Mouse (Mus musculus) adrenal gland, postnatal 25 days (tissue): ENCODE data around the gene Dclk1. TPM values are rescaled to one million over a fixed set of nuclear protein-coding genes. Genes with fewer than 3 reads are reported as not detected.

ENCODE experiments used
- DNase-seq: peaks from one replicate; pipeline ENCODE4 v3.0.0; 2021; ENCODE audit warnings: mixed read lengths
- total RNA-seq: library from RNA; stranded (reverse); gene quantifications from 2 replicates; pipeline ENCODE4 v1.2.3, GENCODE M21; 2021

The Dclk1 gene
- total RNA-seq, 1 experiment from 2014 or later = 2.3 TPM

DNA sequence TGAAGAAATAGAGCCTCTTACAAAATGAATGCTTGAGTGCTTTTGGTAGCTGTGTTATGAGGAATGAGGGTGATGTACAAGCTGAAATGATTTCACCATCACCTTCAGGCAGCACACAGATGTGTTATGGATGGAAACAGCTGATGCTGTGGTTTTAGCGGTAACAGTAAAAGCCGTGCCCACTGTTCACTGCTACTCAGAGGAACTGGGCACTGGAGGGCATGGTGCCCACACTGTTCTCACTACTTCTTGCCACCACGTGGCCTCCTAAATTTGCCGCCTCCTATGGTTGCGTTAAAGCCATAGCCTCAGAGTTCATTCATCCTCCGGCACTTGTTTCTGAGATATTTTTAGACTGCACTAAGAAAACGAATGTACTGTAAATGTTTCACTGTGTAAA, 18.0 kb downstream of the Dclk1 start:
- no peak for DNase-seq

GRCm38 (mm10) chr3:55266091-55266490, 23.9 kb downstream of the Dclk1 start:
- no peak for DNase-seq

DNA sequence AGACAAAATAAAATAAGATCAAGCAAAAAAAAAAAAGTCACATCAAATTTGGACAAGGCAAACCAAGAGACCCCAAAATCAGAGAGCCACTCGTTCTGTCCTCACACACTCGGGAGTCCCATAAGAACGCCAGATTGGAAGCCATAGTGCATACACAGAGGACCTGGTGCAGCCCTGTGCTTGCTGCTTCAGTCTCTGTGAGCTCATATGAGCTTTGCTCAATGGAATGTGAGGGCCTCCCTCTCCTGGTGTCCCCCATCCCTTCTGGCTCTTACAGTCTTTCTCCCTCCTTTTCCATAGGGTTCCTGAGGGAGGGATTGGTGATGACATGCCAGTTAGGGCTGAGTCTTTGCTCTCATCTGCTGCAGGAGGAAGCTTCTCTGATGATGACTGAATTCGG, 27.6 kb downstream of the Dclk1 start:
- no peak for DNase-seq

DNA sequence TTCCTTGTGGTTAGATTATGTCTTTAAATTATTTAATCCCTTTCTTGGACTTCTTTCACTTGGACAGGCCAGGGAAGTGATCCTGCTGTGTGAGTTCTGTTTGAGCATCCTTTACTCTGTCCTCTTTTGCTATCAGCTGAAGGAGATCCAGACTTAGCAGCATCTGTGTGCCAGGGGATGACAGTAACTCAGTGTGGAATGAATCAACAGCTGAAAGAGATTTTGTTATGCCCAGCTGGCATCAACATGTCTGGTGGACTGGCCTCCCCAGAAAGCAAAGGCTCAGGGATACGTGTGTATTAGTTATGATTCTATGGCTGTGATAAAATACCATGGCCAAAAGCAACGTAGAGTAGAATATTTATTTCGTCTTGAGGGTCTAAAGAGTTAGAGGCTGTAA, 28.2 kb downstream of the Dclk1 start:
- no peak for DNase-seq

GRCm38 (mm10) chr3:55270920-55271319, 28.8 kb downstream of the Dclk1 start:
- no peak for DNase-seq

DNA sequence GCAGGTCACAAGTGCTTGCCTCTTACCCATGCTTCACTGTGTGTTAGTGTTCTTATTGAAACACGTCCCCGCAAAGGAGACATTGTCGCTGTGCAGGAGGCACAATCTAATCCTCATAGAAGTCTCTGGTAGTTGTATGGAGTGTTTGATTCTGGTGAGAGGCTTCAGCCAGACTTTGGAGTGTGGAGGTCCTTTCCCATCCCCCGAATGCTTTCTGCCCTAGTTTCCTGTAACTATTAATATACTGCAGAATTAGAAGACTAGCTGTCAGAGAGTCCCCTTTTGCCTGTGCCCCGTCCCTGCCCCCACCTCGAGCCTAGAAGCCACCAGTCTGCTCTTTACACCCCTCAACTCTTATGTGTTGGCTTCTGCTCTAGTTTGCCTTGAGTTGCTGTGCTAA, 30.4 kb downstream of the Dclk1 start:
- DNase-seq = no peak

DNA sequence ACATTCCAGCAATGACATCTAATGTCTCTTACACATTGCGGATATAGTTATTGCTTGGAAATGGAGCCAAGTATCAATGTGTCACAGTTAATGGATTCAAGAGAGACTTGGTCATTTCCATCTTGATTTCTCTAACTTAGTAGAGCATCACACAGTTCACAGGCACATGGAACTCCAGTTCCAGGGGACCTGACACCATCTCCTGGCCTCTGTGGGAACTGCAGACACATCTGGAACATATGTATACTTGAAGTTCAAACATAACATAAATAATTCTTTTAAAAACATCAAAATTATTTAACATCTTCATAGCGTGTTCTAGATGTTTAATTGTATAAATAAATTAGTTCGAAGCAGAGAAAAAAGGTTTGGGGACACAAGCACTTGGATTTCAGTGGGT, 34.3 kb downstream of the Dclk1 start:
- DNase-seq = no peak

DNA sequence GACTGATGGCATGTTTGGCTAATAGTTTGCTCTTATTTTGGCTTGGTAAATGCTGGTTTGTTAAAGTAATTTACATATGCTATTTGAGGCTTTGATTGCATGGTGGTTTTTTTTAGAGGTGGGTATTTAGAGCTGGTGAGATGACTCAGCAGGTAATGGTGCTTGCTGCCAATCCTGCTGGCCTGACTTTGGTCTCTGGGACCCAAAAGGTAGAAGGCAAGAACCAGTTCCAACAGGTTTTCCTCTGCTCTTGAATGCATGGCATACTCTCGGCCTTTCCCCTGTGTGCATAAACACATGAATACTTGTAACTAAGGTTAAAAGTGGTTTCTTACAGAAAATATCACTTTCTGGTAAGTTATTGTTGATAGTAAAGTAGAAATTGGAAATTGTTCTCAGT, 34.7 kb downstream of the Dclk1 start:
- no peak for DNase-seq

- DNase-seq = no peak
Measured at GRCm38 (mm10) chr3:55277829-55278228, 35.7 kb downstream of the Dclk1 start.

GRCm38 (mm10) chr3:55279923-55280322, 37.8 kb downstream of the Dclk1 start:
- DNase-seq = no peak

DNA sequence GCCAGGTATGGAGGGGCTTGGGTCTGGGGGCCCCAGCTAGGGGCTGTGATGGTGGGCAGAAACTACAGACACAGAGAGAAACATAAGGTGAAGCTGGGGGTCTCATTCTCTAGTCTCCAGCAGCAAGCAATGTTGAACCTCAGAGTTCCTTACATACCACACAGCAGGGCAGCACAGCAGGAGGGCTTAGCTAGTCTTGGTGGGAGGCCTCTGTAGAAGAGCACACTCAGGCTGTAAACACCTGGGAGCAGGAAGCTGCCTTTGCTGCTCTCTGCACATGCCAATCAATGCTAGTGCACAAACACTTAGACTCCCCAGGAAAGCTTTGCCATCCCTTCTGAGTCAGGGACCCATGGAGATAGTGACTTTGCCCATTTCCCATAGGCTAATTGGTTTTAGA, 38.3 kb downstream of the Dclk1 start:
- DNase-seq = no peak

DNA sequence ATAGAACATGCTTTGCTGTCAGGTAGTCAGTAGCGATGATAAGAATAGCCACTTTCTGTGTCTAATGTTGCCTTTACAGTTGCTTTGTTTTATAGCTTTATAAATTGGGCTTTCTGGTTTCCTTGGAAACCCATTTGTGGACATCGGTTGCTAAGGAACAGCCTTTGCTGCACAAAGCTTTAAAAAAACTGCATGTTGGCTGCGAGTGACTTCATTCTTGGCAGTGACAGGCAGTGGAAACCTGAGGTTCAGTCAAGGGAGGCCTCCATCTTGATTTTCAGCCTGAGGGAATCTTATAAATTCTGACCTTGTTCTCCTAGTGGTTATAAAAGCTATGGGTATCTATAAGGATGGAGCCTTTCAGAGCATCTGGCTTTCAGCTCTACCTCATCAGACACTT, 42.1 kb downstream of the Dclk1 start:
- no peak for DNase-seq

DNA sequence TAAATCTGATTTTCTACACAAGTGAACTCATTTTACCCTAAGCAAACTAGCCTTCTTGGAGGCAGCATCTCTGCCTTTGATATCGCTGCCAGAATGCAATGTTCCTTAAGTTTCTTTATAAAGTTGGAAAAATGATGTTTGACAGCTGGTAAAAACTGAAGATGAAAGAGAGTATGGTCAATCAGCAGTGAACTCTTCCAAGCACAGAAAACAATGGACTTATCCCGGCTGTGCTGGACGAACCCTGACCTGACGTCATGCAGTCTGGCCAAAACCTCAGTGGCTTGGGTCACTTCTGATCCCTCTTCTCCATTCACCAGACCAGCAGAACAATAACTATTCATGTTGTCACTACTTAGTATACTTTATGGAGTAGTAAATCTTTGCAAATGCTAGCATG, 46.6 kb downstream of the Dclk1 start:
- no peak for DNase-seq

DNA sequence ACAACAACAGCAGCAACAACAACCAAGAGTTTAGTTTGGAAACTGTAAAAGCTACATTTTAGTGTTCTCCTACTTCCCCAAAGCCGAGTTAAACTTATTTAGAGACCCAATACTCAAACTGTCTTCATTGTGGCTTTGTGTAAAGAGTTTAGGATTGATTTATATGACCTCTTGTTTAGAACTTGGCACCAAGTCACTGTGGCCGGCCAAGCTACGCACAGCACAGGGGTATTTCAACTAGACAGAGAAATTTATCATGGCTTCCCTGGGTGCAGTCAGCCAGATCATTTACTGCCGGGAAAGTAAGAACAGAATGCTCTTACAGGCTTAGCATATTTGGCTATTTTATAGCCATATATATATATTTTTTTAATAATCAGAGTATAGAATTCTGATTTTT, 49.8 kb downstream of the Dclk1 start:
- no peak for DNase-seq

DNA sequence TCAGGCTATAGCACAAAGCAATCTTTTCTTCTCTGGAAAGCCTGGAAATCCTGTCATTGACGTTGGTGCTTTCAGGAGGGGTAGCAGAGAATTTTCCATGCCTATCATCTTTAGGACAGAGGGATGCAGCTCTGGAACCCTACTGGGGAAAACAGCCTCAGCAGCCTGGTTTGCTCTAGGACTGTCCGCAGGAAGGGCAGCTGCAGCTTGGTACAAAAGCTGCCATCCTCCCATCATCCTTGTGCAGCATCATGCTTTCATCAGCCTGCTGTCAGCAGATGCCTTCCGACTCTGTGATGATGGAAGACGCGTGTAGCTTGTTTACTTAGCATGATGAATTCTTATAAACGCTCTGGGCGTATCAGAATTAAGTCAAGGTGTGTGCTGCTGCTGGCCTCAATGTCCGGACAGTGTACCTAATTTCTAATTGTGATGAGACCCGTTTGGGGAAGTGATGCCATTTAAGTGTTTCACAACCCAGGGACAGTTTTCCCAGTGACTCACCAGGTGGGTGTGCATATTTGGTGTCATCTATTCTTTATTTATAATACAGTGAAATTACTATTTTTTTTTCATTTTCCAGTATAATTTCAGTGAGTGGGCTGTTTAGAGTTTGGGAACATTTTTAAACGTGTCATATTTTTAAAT, 50.7 kb downstream of the Dclk1 start:
- DNase-seq = no peak

- DNase-seq = no peak
Measured at GRCm38 (mm10) chr3:55305653-55306052, 63.5 kb downstream of the Dclk1 start.

GRCm38 (mm10) chr3:55307553-55308177, 65.5 kb downstream of the Dclk1 start:
- peak; percentile 8 for DNase-seq

- no peak for DNase-seq
Measured at GRCm38 (mm10) chr3:55309961-55310360, 67.8 kb downstream of the Dclk1 start.

- DNase-seq = no peak
Measured at GRCm38 (mm10) chr3:55315827-55316226, 73.7 kb downstream of the Dclk1 start.

- no peak for DNase-seq
Measured at GRCm38 (mm10) chr3:55318021-55318420, 75.9 kb downstream of the Dclk1 start.

- no peak for DNase-seq
Measured at GRCm38 (mm10) chr3:55320572-55320971, 78.4 kb downstream of the Dclk1 start.

DNA sequence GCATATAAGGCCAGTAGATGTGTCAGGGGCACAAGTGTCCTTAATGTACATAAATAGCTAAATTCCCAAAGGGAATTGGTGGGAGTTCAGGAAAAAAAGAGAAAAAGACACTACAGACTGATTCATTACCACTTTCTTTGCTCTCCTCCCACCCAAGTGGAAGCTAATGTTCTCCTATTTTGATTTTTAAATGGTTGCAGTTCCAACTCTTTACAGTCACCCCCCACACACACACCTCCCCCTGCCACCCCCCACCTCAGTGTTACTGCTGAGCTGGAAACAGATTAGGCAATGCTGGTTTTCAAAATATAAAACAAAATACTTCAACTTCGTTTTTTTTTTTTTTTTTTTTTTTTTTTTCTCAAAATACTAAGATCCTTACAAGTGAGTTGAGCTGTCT, 81.9 kb downstream of the Dclk1 start:
- DNase-seq = no peak

GRCm38 (mm10) chr3:55330496-55330895, 88.3 kb downstream of the Dclk1 start:
- DNase-seq = no peak

DNA sequence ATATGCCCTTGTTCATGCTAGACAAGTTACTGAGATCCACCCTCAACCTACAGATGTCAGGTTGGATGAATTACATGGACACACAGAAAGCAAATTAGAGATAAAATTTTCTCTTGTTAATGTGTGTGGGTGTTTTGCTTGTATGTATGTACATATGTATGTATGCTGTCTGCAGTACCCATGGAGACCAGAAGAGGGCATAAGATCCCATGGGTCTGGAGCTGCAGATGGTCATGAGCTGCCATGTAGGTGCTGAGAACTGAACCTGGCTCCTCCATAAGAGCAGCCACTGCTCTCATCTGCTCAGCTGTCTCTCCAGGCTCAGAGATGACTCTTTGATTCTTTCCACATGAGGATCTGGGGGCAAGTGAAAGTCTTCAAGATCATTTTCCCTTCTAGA, 89.5 kb downstream of the Dclk1 start:
- DNase-seq = no peak

DNA sequence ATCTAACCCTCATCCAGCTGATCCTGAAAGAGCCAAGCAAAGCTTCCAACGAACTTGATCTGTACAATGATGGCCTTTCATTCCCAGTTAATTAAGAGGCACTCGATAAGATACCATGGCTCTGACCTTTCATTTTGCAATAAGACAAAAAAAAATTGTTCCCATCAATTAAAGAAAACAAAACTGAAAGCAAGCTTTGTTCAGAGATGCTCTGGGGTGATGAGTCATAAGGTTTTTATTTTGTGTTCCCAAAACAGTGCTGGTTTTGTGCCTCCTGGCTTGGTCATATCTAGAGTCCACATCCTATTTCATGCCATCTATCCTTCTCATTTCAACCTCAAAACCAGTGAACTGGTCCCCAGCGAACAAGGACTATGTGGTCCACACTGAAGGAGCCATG, 91.3 kb downstream of the Dclk1 start:
- DNase-seq = no peak
